Mouse (Mus musculus) forebrain, embryonic 15.5 days (tissue): Measurements from ENCODE around the gene Med15. TPM values are rescaled to one million over a fixed set of nuclear protein-coding genes. Genes with fewer than 3 reads are reported as not detected.

Experiments
- ATAC-seq: fragments of 200-750 bp; cut with Nextera tagmentation; replicated peaks from 2 replicates; pipeline ENCODE4 v1.8.0; 2017; ENCODE audit warnings: mild to moderate bottlenecking, moderate TSS enrichment, moderate library complexity
- H3K27ac ChIP-seq: fragments of 300-500 bp; sonication (generic); replicated peaks from 2 replicates; pipeline ENCODE4 v1.5.1; 2015; ENCODE audit warnings: mild to moderate bottlenecking, inconsistent platforms
- H3K27me3 ChIP-seq: fragments of 300-500 bp; sonication (generic); 2 replicates; pipeline ENCODE4 v1.6.1; 2015; ENCODE audit warnings: inconsistent platforms
- H3K36me3 ChIP-seq: fragments of 300-500 bp; sonication (generic); 2 replicates; pipeline ENCODE4 v1.6.1; 2015; ENCODE audit warnings: mild to moderate bottlenecking, inconsistent platforms
- H3K4me1 ChIP-seq: fragments of 300-500 bp; sonication (generic); 2 replicates; pipeline ENCODE4 v1.6.1; 2015; ENCODE audit warnings: inconsistent platforms
- H3K4me2 ChIP-seq: fragments of 300-500 bp; sonication (generic); replicated peaks from 2 replicates; pipeline ENCODE4 v1.6.1; 2015; ENCODE audit warnings: mild to moderate bottlenecking, inconsistent platforms
- H3K4me3 ChIP-seq: fragments of 300-500 bp; sonication (generic); 2 replicates; pipeline ENCODE4 v1.5.1; 2015; ENCODE audit warnings: mild to moderate bottlenecking, inconsistent platforms
- H3K9ac ChIP-seq: fragments of 300-500 bp; sonication (generic); replicated peaks from 2 replicates; pipeline ENCODE4 v1.6.1; 2015; ENCODE audit warnings: mild to moderate bottlenecking, inconsistent platforms
- H3K9me3 ChIP-seq: fragments of 300-500 bp; sonication (generic); 2 replicates; pipeline ENCODE4 v1.6.1; 2016; ENCODE audit warnings: inconsistent platforms
- WGBS: fragments of 180-500 bp; shearing (Covaris S2); methylation state at CpG from one replicate; pipeline ENCODE4 v1.1.7; 2015; ENCODE audit warnings: mixed read lengths; 5-methylcytosine and 5-hydroxymethylcytosine counted together
- polyA plus RNA-seq: library from polyadenylated mRNA; unstranded; fragments of >200 nt; fragmentation: Nextera tagmentation; extraction: Ambion mirVana; gene quantifications from 2 replicates; pipeline ENCODE4 v1.2.1, GENCODE M21; 2015

The Med15 gene
- polyA plus RNA-seq, 1 experiment from 2014 or later, result 48.2 TPM

GRCm38 (mm10) chr16:17694860-17695259, 37.8 kb downstream of the Med15 start:
- Histone ChIP-seq H3K9me3 (no peaks in the 10 kb centered on the region), H3K36me3 (peaks cover 43% of the 10 kb centered on the region), H3K4me1 (no peaks in the 10 kb centered on the region), H3K9ac (no peak overlapping the region), H3K4me2 (no peak overlapping the region), H3K27ac (no peak overlapping the region), H3K27me3 (no peaks in the 10 kb centered on the region), H3K4me3 (no peak overlapping the region)
- 89% methylated on average over 3 of the region's 3 CpGs for WGBS
- no peak for ATAC-seq

- Histone ChIP-seq H3K27me3 (no peaks in the 10 kb centered on the region), H3K9me3 (no peaks in the 10 kb centered on the region), H3K9ac (no peak overlapping the region), H3K4me3 (no peak overlapping the region), H3K27ac (no peak overlapping the region), H3K36me3 (peaks cover 63% of the 10 kb centered on the region), H3K4me1 (no peaks in the 10 kb centered on the region), H3K4me2 (no peak overlapping the region)
- ATAC-seq, result no peak
Observed at GRCm38 (mm10) chr16:17669886-17670285, 62.8 kb downstream of the Med15 start.

GRCm38 (mm10) chr16:17665568-17665967, 67.1 kb downstream of the Med15 start:
- no peaks in the 10 kb centered on the region for H3K9me3 ChIP-seq
- no peak overlapping the region for H3K4me3 ChIP-seq
- no peak for ATAC-seq
- no peaks in the 10 kb centered on the region for H3K27me3 ChIP-seq
- H3K9ac ChIP-seq, result no peak overlapping the region
- no peak overlapping the region for H3K4me2 ChIP-seq
- H3K27ac ChIP-seq, result no peak overlapping the region
- no peaks in the 10 kb centered on the region for H3K4me1 ChIP-seq
- peaks cover 55% of the 10 kb centered on the region for H3K36me3 ChIP-seq

GRCm38 (mm10) chr16:17656212-17656871, 76.3 kb downstream of the Med15 start:
- H3K9ac ChIP-seq, result no peak overlapping the region
- 94% methylated on average over 5 of the region's 5 CpGs for WGBS
- H3K36me3 ChIP-seq, result peaks cover 64% of the 10 kb centered on the region
- no peaks in the 10 kb centered on the region for H3K9me3 ChIP-seq
- no peak overlapping the region for H3K27ac ChIP-seq
- H3K4me2 ChIP-seq, result no peak overlapping the region
- no peak for ATAC-seq
- H3K4me1 ChIP-seq, result no peaks in the 10 kb centered on the region
- no peak overlapping the region for H3K4me3 ChIP-seq
- H3K27me3 ChIP-seq, result no peaks in the 10 kb centered on the region

DNA sequence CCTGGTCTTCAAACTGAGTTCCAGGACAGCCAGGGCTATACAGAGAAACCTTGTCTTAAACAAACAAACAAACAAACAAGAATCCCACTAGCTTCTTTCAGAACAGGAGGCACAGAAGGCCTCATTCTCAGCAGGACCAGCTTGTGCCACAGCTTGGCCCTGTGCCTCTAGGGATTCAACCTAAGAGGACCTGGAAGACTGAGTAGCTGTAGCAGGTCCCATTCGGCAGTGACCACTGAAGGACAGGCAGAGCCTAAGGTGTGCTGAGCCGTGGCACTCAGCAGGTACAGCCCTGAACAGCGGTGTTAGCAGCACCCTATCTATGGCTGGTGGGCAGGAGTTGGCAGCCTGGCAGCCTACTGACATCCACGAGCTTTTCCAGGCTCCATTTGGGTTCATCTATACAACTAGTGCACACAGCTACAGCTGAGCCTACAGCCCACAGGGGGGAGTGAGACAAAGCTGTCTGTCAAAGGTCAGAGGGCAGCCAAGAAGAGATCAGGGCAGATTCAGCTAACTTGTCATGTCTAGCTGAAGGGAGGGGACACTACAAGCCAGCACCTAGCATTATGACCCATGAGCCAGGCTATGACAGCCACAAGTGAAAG, 78.4 kb downstream of the Med15 start:
- no peak for ATAC-seq

GRCm38 (mm10) chr16:17653601-17654000, 79.1 kb downstream of the Med15 start:
- Histone ChIP-seq H3K4me2 (no peak overlapping the region), H3K4me1 (no peaks in the 10 kb centered on the region), H3K9me3 (no peaks in the 10 kb centered on the region), H3K9ac (no peak overlapping the region), H3K4me3 (no peak overlapping the region), H3K27ac (no peak overlapping the region), H3K27me3 (no peaks in the 10 kb centered on the region), H3K36me3 (peaks cover 60% of the 10 kb centered on the region)
- ATAC-seq, result no peak
- 94% methylated on average over 5 of the region's 5 CpGs for WGBS

More for the DNA sequence above, 78.4 kb downstream of the Med15 start:
- H3K4me2 ChIP-seq, result no peak overlapping the region
- H3K36me3 ChIP-seq, result peaks cover 61% of the 10 kb centered on the region
- no peak overlapping the region for H3K27ac ChIP-seq
- H3K9ac ChIP-seq, result no peak overlapping the region
- H3K4me3 ChIP-seq, result no peak overlapping the region
- H3K4me1 ChIP-seq, result no peaks in the 10 kb centered on the region
- WGBS, result 97% methylated on average over 4 of the region's 4 CpGs
- H3K27me3 ChIP-seq, result no peaks in the 10 kb centered on the region
- H3K9me3 ChIP-seq, result no peaks in the 10 kb centered on the region

DNA sequence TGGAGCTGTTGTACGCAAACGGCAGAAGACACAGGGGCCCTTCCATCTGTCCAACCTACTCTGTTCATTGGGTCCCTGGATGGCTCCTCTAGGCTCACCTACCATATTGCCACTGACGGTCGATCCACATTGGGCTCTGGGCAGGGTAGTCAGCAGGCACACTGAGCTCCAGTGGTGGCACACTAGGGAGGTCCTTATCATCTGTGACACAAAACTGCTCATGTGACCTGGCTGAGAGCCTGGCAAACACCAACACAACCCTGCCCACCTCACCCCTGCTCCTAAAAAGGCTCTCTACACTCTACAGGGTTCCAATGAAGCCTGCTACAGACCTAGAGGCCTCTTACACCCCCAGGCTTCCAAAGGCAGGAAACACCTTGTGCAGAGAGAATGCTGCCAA, 80.1 kb downstream of the Med15 start:
- H3K4me2 ChIP-seq, result no peak overlapping the region
- no peak overlapping the region for H3K27ac ChIP-seq
- H3K4me1 ChIP-seq, result no peaks in the 10 kb centered on the region
- no peaks in the 10 kb centered on the region for H3K27me3 ChIP-seq
- no peaks in the 10 kb centered on the region for H3K9me3 ChIP-seq
- ATAC-seq, result no peak
- peaks cover 55% of the 10 kb centered on the region for H3K36me3 ChIP-seq
- 91% methylated on average over 4 of the region's 4 CpGs for WGBS
- no peak overlapping the region for H3K9ac ChIP-seq
- H3K4me3 ChIP-seq, result no peak overlapping the region

DNA sequence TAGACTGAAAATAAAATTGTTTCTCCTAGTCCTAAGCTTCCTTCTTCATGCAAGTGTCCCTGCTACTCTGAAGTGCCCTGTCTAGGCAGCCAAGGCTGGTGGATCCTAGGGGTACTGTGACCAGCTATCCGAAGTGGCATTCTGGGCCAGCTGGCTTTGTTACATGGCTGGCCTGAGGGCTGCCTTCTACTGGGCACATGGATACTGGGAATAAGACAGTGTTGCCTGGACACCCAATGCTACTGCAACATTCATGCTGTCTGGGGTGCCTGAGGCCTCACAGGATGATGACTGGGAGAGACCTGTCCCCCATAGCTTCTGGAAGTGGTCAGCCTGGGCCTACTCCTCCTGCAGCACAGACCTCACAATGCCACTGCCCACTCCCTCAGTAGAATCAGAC, 82.0 kb downstream of the Med15 start:
- Histone ChIP-seq H3K4me2 (no peak overlapping the region), H3K27ac (no peak overlapping the region)

GRCm38 (mm10) chr16:17649925-17650605, 82.6 kb downstream of the Med15 start:
- no peak overlapping the region for H3K4me3 ChIP-seq
- H3K36me3 ChIP-seq, result peaks cover 49% of the 10 kb centered on the region
- H3K9me3 ChIP-seq, result no peaks in the 10 kb centered on the region
- no peak overlapping the region for H3K4me2 ChIP-seq
- WGBS, result 87% methylated on average over 16 of the region's 16 CpGs
- ATAC-seq, result no peak
- no peaks in the 10 kb centered on the region for H3K27me3 ChIP-seq
- H3K4me1 ChIP-seq, result peaks cover 11% of the 10 kb centered on the region
- no peak overlapping the region for H3K27ac ChIP-seq
- H3K9ac ChIP-seq, result no peak overlapping the region

More for the DNA sequence above, 82.0 kb downstream of the Med15 start:
- H3K27me3 ChIP-seq, result no peaks in the 10 kb centered on the region
- no peak overlapping the region for H3K4me3 ChIP-seq
- ATAC-seq, result no peak
- 93% methylated on average over 1 of the region's 1 CpGs for WGBS
- no peak overlapping the region for H3K9ac ChIP-seq
- H3K9me3 ChIP-seq, result no peaks in the 10 kb centered on the region
- H3K4me1 ChIP-seq, result peaks cover 11% of the 10 kb centered on the region
- H3K36me3 ChIP-seq, result peaks cover 55% of the 10 kb centered on the region

- WGBS, result 81% methylated on average over 10 of the region's 10 CpGs
- Histone ChIP-seq H3K27ac (no peak overlapping the region), H3K36me3 (peaks cover 31% of the 10 kb centered on the region), H3K9me3 (no peaks in the 10 kb centered on the region), H3K9ac (peak overlapping the region; percentile 69; the same call in 1 of the 2 replicates), H3K27me3 (no peaks in the 10 kb centered on the region), H3K4me1 (peaks cover 11% of the 10 kb centered on the region), H3K4me3 (no peak overlapping the region), H3K4me2 (no peak overlapping the region)
- ATAC-seq, result no peak
Observed at GRCm38 (mm10) chr16:17647566-17648340, 84.9 kb downstream of the Med15 start.

GRCm38 (mm10) chr16:17647156-17647555, 85.5 kb downstream of the Med15 start:
- no peak for ATAC-seq
- H3K9ac ChIP-seq, result peak overlapping the region; percentile 69
- H3K4me2 ChIP-seq, result peak overlapping the region; percentile 79
- H3K27me3 ChIP-seq, result no peaks in the 10 kb centered on the region
- no peak overlapping the region for H3K27ac ChIP-seq
- no peaks in the 10 kb centered on the region for H3K9me3 ChIP-seq
- H3K4me1 ChIP-seq, result peaks cover 11% of the 10 kb centered on the region
- H3K4me3 ChIP-seq, result peak overlapping the region; percentile 61; the same call in 1 of the 2 replicates
- peaks cover 26% of the 10 kb centered on the region for H3K36me3 ChIP-seq
- WGBS, result 13% methylated on average over 1 of the region's 1 CpGs
